ENCODE assay signal across 17 mouse cellular contexts in the genomic region with DNA sequence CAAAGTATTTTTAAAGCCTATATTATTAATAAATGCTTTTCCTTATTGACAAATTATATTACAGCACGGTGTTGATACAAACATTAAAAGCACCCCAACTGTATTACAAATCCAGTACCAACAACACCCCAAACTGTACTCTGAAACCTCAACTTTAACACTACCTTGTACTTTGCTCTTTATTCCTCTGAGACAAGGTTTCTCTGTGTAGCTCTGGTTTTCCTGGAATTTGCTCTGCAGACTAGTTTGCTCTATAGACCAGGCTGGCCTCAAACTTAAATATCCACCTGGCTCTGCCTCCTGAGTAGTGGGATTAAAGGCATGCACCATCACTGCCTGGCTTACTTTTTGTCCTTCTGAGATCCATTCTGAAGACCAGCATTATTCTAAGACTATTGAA. TPM values are rescaled to one million over a fixed set of nuclear protein-coding genes. Genes with fewer than 3 reads are reported as not detected.
DNase-seq lines count a peak whose midpoint lies in the region; ATAC-seq and TF ChIP-seq lines count a peak whose summit lies in the region.
"Had no signal": no experiment of that assay in that cellular context is flagged by ENCODE, and none has a peak within 500 bp of the region (broad histone marks: within the 10 kb centered on the region; RNA-seq: fewer than 3 reads in every experiment).

No protein-coding gene starts in this region.

- peaks cover 11% of the 10 kb centered on the region; the same call in 1 of the 2 replicates for H3K4me1 ChIP-seq in kidney, adult 2 months (ENCODE audit: control insufficient read depth, insufficient read depth, low read length)
- no peaks in the 10 kb centered on the region for H3K4me1 ChIP-seq in kidney, embryonic 14.5 days (ENCODE audit: control insufficient read depth, insufficient read depth, low read length)
- H3K4me1 ChIP-seq in liver, adult 2 months (ENCODE audit: control insufficient read depth, insufficient read depth, low read length): peaks cover 2% of the 10 kb centered on the region
- H3K4me1 ChIP-seq in intestine, embryonic 16.5 days (ENCODE audit: control insufficient read depth, insufficient read depth, low read length): 0 out of 2 replicates have a peak, but pooled peaks cover 2% of the 10 kb centered on the region
- H3K4me1 ChIP-seq: embryonic facial prominence, embryonic 12.5 days; forebrain, embryonic 15.5 days had no signal

- no peaks in the 10 kb centered on the region for H3K36me3 ChIP-seq in kidney, adult 2 months (ENCODE audit: control insufficient read depth, insufficient read depth, low read length)
- H3K36me3 ChIP-seq in kidney, embryonic 14.5 days (ENCODE audit: control insufficient read depth, insufficient read depth, low read length): peaks cover 5% of the 10 kb centered on the region; the same call in 1 of the 2 replicates
- H3K36me3 ChIP-seq in liver, adult 2 months (ENCODE audit: control insufficient read depth, insufficient read depth, low read length): peaks cover 1% of the 10 kb centered on the region; the same call in 1 of the 2 replicates
- H3K36me3 ChIP-seq in intestine, embryonic 16.5 days (ENCODE audit: control insufficient read depth, insufficient read depth, low read length): no peaks in the 10 kb centered on the region

- TF ChIP-seq CTCF in kidney, adult 2 months (conservative IDR thresholded peaks at IDR 0.05; ENCODE audit: insufficient read depth, insufficient read length, low read depth, low read length): no peak
- no peak for TF ChIP-seq CTCF in liver, adult 2 months (IDR thresholded peaks at IDR 0.05; ENCODE audit: low read depth, low read length)

- no peaks in the 10 kb centered on the region for H3K9me3 ChIP-seq in kidney, embryonic 14.5 days (ENCODE audit: control insufficient read depth, low read length)
- no peaks in the 10 kb centered on the region for H3K9me3 ChIP-seq in intestine, embryonic 16.5 days (ENCODE audit: control insufficient read depth, low read length)
- H3K9me3 ChIP-seq: embryonic facial prominence, embryonic 12.5 days; forebrain, embryonic 15.5 days; heart, embryonic 13.5 days had no signal

- H3K27me3 ChIP-seq in kidney, adult 2 months (replicated peaks; ENCODE audit: control insufficient read depth, insufficient read depth, low read length): no peaks in the 10 kb centered on the region
- no peaks in the 10 kb centered on the region for H3K27me3 ChIP-seq in kidney, embryonic 14.5 days (ENCODE audit: control insufficient read depth, insufficient read depth, low read length)
- no peaks in the 10 kb centered on the region for H3K27me3 ChIP-seq in liver, adult 2 months (ENCODE audit: control insufficient read depth, insufficient read depth, low read length)
- no peaks in the 10 kb centered on the region for H3K27me3 ChIP-seq in intestine, embryonic 16.5 days (replicated peaks; ENCODE audit: control insufficient read depth, insufficient read depth, low read length)
- H3K27me3 ChIP-seq: embryonic facial prominence, embryonic 12.5 days; forebrain, embryonic 15.5 days; heart, embryonic 13.5 days had no signal

- no peak overlapping the region for H3K9ac ChIP-seq in kidney, embryonic 14.5 days (ENCODE audit: low read depth, low read length)
- H3K9ac ChIP-seq in liver, adult 2 months (ENCODE audit: low read depth, low read length): no peak overlapping the region
- no peak overlapping the region for H3K9ac ChIP-seq in intestine, embryonic 16.5 days (ENCODE audit: low read depth, low read length)
- H3K9ac ChIP-seq: embryonic facial prominence, embryonic 12.5 days; forebrain, embryonic 15.5 days; heart, embryonic 13.5 days had no signal

- H3K4me2 ChIP-seq in kidney, embryonic 14.5 days (replicated peaks; ENCODE audit: low read depth, low read length): no peak overlapping the region
- no peak overlapping the region for H3K4me2 ChIP-seq in intestine, embryonic 16.5 days (ENCODE audit: low read depth, low read length)
- H3K4me2 ChIP-seq: embryonic facial prominence, embryonic 12.5 days; forebrain, embryonic 15.5 days; heart, embryonic 13.5 days had no signal

- 70% methylated on average over 1 of the region's 1 CpGs for WGBS in kidney, adult 2 months
- WGBS in kidney, embryonic 14.5 days: 90% methylated on average over 1 of the region's 1 CpGs
- WGBS in liver, adult 2 months: 42% methylated on average over 1 of the region's 1 CpGs
- 77% methylated on average over 1 of the region's 1 CpGs for WGBS in intestine, embryonic 16.5 days

- no peaks in the 10 kb centered on the region for H3K79me2 ChIP-seq in liver, adult 2 months (ENCODE audit: control insufficient read depth, insufficient read depth, low read length)

- no peak overlapping the region for H3K4me3 ChIP-seq in kidney, adult 2 months (ENCODE audit: insufficient read depth, low read depth, low read length)
- no peak overlapping the region for H3K4me3 ChIP-seq in kidney, embryonic 14.5 days (ENCODE audit: low read length)
- no peak overlapping the region for H3K4me3 ChIP-seq in liver, adult 2 months (ENCODE audit: insufficient read depth, low read depth, low read length)
- no peak overlapping the region for H3K4me3 ChIP-seq in intestine, embryonic 16.5 days (ENCODE audit: low read length)
- H3K4me3 ChIP-seq: embryonic facial prominence, embryonic 12.5 days; forebrain, embryonic 15.5 days; heart, embryonic 13.5 days had no signal

- no peak for TF ChIP-seq POLR2A in kidney, adult 2 months (IDR thresholded peaks at IDR 0.05; ENCODE audit: low read depth, low read length)
- TF ChIP-seq POLR2A in liver, adult 2 months (IDR thresholded peaks at IDR 0.05; ENCODE audit: extremely low read depth, insufficient read depth, low read length): no peak

- no peak for ATAC-seq in kidney, embryonic 14.5 days (ENCODE audit: low FRiP score, low TSS enrichment)
- peak; percentile 73 for ATAC-seq in intestine, embryonic 16.5 days
- ATAC-seq: forebrain, embryonic 15.5 days had no signal

- DNase-seq in kidney, adult 2 months: peak; percentile 74
- peak; percentile 74 for DNase-seq in liver, adult 2 months (ENCODE audit: extremely low read depth, low read depth, low spot score)
- no peak for DNase-seq in liver
- no peak for DNase-seq in lung, postnatal 4 days
- DNase-seq in spleen, postnatal 4 days (ENCODE audit: low spot score in 2 of 2): no peak
- DNase-seq: adrenal gland, postnatal 10 days; cerebellum, adult 11-12 months; cerebellum, adult 9-10 months; cerebellum, postnatal 25 days; gastrocnemius, postnatal 36 days; heart, adult 11 months; heart, postnatal 36 days had no signal

- peak overlapping the region; percentile 96 for H3K27ac ChIP-seq in kidney, adult 2 months (ENCODE audit: insufficient read depth, low read depth, low read length)
- H3K27ac ChIP-seq in kidney, embryonic 14.5 days (ENCODE audit: low read depth, low read length): no peak overlapping the region
- H3K27ac ChIP-seq in liver, adult 2 months (replicated peaks; ENCODE audit: insufficient read depth, low read depth, low read length): no peak overlapping the region
- peak overlapping the region; percentile 44 for H3K27ac ChIP-seq in intestine, embryonic 16.5 days (ENCODE audit: low read length)
- H3K27ac ChIP-seq: embryonic facial prominence, embryonic 12.5 days; forebrain, embryonic 15.5 days; heart, embryonic 13.5 days had no signal

RNA-seq across cellular contexts. Expression of a gene that starts 17.8 kb away (rescaled TPM):
- polyA plus RNA-seq in kidney, adult 2 months (2012; rRNA removed): 7.0 and 9.1 TPM in 2 replicates
- polyA plus RNA-seq in kidney, embryonic 14.5 days (2014; fragmentation: Nextera tagmentation; extraction: Ambion mirVana): 40.9 and 47.2 TPM in 2 replicates
- total RNA-seq in liver, adult 2 months (2014; rRNA removed): 11.5 and 13.0 TPM in 2 replicates
- 4.5 and 5.5 TPM in 2 replicates for polyA plus RNA-seq in liver, adult 2 months (2012; rRNA removed)
- polyA plus RNA-seq in intestine, embryonic 16.5 days (2015; fragmentation: Nextera tagmentation; extraction: Ambion mirVana): 29.1 and 31.2 TPM in 2 replicates

RNA-seq across cellular contexts. Expression of a gene that starts 17.9 kb away (rescaled TPM):
- 12.8 and 14.5 TPM in 2 replicates for polyA plus RNA-seq in kidney, adult 2 months (2012; rRNA removed)
- 141 and 167 TPM in 2 replicates for polyA plus RNA-seq in kidney, embryonic 14.5 days (2014; fragmentation: Nextera tagmentation; extraction: Ambion mirVana)
- total RNA-seq in liver, adult 2 months (2014; rRNA removed): 52.1 and 91.7 TPM in 2 replicates
- polyA plus RNA-seq in liver, adult 2 months (2012; rRNA removed): 16.5 and 19.5 TPM in 2 replicates
- polyA plus RNA-seq in intestine, embryonic 16.5 days (2015; fragmentation: Nextera tagmentation; extraction: Ambion mirVana): 157 and 165 TPM in 2 replicates

RNA-seq across cellular contexts. Expression of a gene that starts 48.0 kb away (rescaled TPM):
- 2.6 and 3.8 TPM in 2 replicates for polyA plus RNA-seq in kidney, adult 2 months (2012; rRNA removed)
- 25.2 and 29.0 TPM in 2 replicates for polyA plus RNA-seq in kidney, embryonic 14.5 days (2014; fragmentation: Nextera tagmentation; extraction: Ambion mirVana)
- total RNA-seq in liver, adult 2 months (2014; rRNA removed): 5.2 and 6.8 TPM in 2 replicates
- 1.4 and 1.6 TPM in 2 replicates for polyA plus RNA-seq in liver, adult 2 months (2012; rRNA removed)
- polyA plus RNA-seq in intestine, embryonic 16.5 days (2015; fragmentation: Nextera tagmentation; extraction: Ambion mirVana): 17.9 and 19.4 TPM in 2 replicates

Comparison
In these comparisons a context has a peak if more than half of its experiments do, and no peak if none do; other contexts are left out.
1. DNase-seq: peak in kidney, adult 2 months (single experiment) and liver, adult 2 months (single experiment); none in liver (single experiment), lung, postnatal 4 days (0 of 2) and spleen, postnatal 4 days (0 of 2).
2. H3K27ac ChIP-seq: peak in kidney, adult 2 months (single experiment) and intestine, embryonic 16.5 days (single experiment); none in kidney, embryonic 14.5 days (single experiment) and liver, adult 2 months (single experiment).